8 mouse cellular contexts compared by ENCODE assay signal in the genomic region with DNA sequence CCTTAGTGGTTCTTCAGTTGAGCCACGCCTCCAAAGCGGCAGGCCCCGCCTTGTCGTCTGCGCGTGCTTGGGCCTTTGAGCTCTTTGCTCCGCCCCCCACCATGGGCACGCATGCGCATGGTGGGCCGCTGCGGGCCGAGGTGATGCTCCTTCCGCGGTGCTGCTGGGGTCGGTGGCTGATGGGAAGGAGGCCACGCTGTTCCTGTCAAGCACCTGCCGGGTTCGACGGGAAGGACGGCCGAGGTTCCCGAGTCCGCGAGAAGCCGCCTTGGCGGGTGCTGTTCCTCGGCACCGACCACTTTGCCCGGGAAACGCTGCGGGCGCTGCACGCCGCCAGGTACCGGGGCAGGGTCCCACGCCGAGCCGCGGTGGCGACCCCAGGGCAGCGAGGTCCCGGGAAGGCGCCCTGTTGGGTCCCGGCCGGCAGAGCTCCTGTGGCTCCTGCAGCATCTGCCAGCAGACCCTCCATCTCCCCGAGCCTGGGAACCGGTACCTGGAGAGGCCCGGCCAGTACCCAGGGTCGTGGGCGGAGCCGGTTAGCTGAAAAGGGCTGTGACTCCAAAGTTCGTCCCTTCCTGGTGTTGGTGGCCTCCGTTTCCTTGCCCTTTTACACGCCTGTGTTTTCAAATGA. TPM values are rescaled to one million over a fixed set of nuclear protein-coding genes. Genes with fewer than 3 reads are reported as not detected.
DNase-seq lines count a peak whose midpoint lies in the region; ATAC-seq and TF ChIP-seq lines count a peak whose summit lies in the region.

A gene (plus strand): TSS at position 112 of the 631 bp plus-strand sequence.

- intact Hi-C loops in heart, postnatal 14 days (cut with DNase I): no loop called here

- TF ChIP-seq EP300 in ES-Bruce4 (IDR thresholded peaks at IDR 0.05; ENCODE audit: insufficient read depth, low read depth, low read length): no peak

- no peaks in the 10 kb centered on the region for H3K4me1 ChIP-seq in ES-Bruce4 (ENCODE audit: control insufficient read depth, insufficient read depth, low read length)
- H3K4me1 ChIP-seq in forebrain, embryonic 14.5 days (ENCODE audit: control insufficient read depth, insufficient read depth, low read length): peaks cover 4% of the 10 kb centered on the region; the same call in 1 of the 2 replicates
- H3K4me1 ChIP-seq in neural tube, embryonic 15.5 days: peaks cover 15% of the 10 kb centered on the region

- H3K4me2 ChIP-seq in forebrain, embryonic 14.5 days (ENCODE audit: low read length): peak within 1 kb of the TSS; percentile 67
- H3K4me2 ChIP-seq in neural tube, embryonic 15.5 days: peak within 1 kb of the TSS; percentile 71

- TF ChIP-seq POLR2A in ES-Bruce4 (IDR thresholded peaks at IDR 0.05; ENCODE audit: insufficient read depth, low read length): peak; percentile 87

- no peak for TF ChIP-seq CTCF in ES-Bruce4 (IDR thresholded peaks at IDR 0.05; ENCODE audit: low read depth, low read length)

- under 1% methylated on average over 54 of the region's 54 CpGs for WGBS in forebrain, embryonic 14.5 days
- under 1% methylated on average over 54 of the region's 54 CpGs for WGBS in neural tube, embryonic 15.5 days

- peak; percentile 91 for ATAC-seq in cerebellum, adult (ENCODE audit: insufficient number of reproducible peaks, low FRiP score, low TSS enrichment)
- peak; percentile 93 for ATAC-seq in forebrain, embryonic 14.5 days
- ATAC-seq in neural tube, embryonic 15.5 days (ENCODE audit: low FRiP score): peak; percentile 93

- peak within 1 kb of the TSS; percentile 69 for H3K9ac ChIP-seq in ES-Bruce4 (ENCODE audit: low read depth, poor library complexity, severe bottlenecking)
- H3K9ac ChIP-seq in forebrain, embryonic 14.5 days (ENCODE audit: low read length): peak within 1 kb of the TSS; percentile 90
- peak within 1 kb of the TSS; percentile 96 for H3K9ac ChIP-seq in neural tube, embryonic 15.5 days (replicated peaks)

- DNase-seq in forebrain, embryonic 14.5 days (ENCODE audit: low spot score): peak; percentile 97
- DNase-seq in heart, postnatal 14 days: peak; percentile 94 to 96
- peak; percentile 94 for DNase-seq in layer of hippocampus, adult 11-12 months (ENCODE audit: low spot score)
- peak; percentile 90 to 95 for DNase-seq in lung, adult 18-20 months
- DNase-seq in testis, postnatal 14 days (ENCODE audit: low spot score): peak; percentile 94

- H3K27ac ChIP-seq in ES-Bruce4 (ENCODE audit: insufficient read depth, low read length): no peak within 1 kb of the TSS
- no peak within 1 kb of the TSS; the same call in 1 of the 2 replicates for H3K27ac ChIP-seq in forebrain, embryonic 14.5 days (ENCODE audit: low read depth, low read length)
- peak within 1 kb of the TSS; percentile 69 for H3K27ac ChIP-seq in neural tube, embryonic 15.5 days (replicated peaks)

- peak within 1 kb of the TSS; percentile 56 for H3K4me3 ChIP-seq in ES-Bruce4 (ENCODE audit: low read depth, low read length)
- peak within 1 kb of the TSS; percentile 94 for H3K4me3 ChIP-seq in forebrain, embryonic 14.5 days (ENCODE audit: low read depth, low read length)
- peak within 1 kb of the TSS; percentile 99 for H3K4me3 ChIP-seq in neural tube, embryonic 15.5 days (replicated peaks)

- no peaks in the 10 kb centered on the region for H3K9me3 ChIP-seq in ES-Bruce4 (replicated peaks; ENCODE audit: control insufficient read depth, insufficient read depth, low read length, poor library complexity, severe bottlenecking)
- no peaks in the 10 kb centered on the region for H3K9me3 ChIP-seq in forebrain, embryonic 14.5 days (replicated peaks; ENCODE audit: control insufficient read depth, low read length)
- no peaks in the 10 kb centered on the region for H3K9me3 ChIP-seq in neural tube, embryonic 15.5 days (replicated peaks)

- H3K36me3 ChIP-seq in ES-Bruce4 (ENCODE audit: control insufficient read depth, insufficient read depth, low read length, poor library complexity, severe bottlenecking): no peaks in the 10 kb centered on the region
- H3K36me3 ChIP-seq in forebrain, embryonic 14.5 days (ENCODE audit: control insufficient read depth, insufficient read depth, low read length): peaks cover 10% of the 10 kb centered on the region
- peaks cover 14% of the 10 kb centered on the region for H3K36me3 ChIP-seq in neural tube, embryonic 15.5 days

- H3K27me3 ChIP-seq in ES-Bruce4 (ENCODE audit: control insufficient read depth, insufficient read depth, low read length, poor library complexity, severe bottlenecking): no peaks in the 10 kb centered on the region
- H3K27me3 ChIP-seq in forebrain, embryonic 14.5 days (replicated peaks; ENCODE audit: control insufficient read depth, insufficient read depth, low read length): no peaks in the 10 kb centered on the region
- no peaks in the 10 kb centered on the region for H3K27me3 ChIP-seq in neural tube, embryonic 15.5 days (replicated peaks)

RNA-seq across cellular contexts. Expression of the gene that starts here (rescaled TPM):
- polyA plus RNA-seq in ES-Bruce4 (2011; ENCODE audit: insufficient read depth, insufficient read length, low read depth, missing spikeins): 16.7 and 22.4 TPM in 2 replicates
- 20.8 and 24.1 TPM in 2 replicates for polyA plus RNA-seq in forebrain, embryonic 14.5 days (2014; fragmentation: Nextera tagmentation; extraction: Ambion mirVana)
- total RNA-seq in heart, postnatal 14 days (2021): 1 to 10 TPM; 6.9 to 7.1 TPM
- 22.5 and 23.0 TPM in 2 replicates for polyA plus RNA-seq in neural tube, embryonic 15.5 days (2015; fragmentation: Nextera tagmentation; extraction: Ambion mirVana)
